Mouse (Mus musculus) erythroblast, embryonic 14.5 days (primary cell): ENCODE data around the gene Dcps.

Experiments used
- GATA1 ChIP-seq: IDR thresholded peaks from 2 replicates; pipeline ENCODE4 v1.6.1; 2012; ENCODE audit warnings: low read length, inconsistent platforms, mixed read lengths
- TAL1 ChIP-seq: IDR thresholded peaks from 3 replicates; pipeline ENCODE4 v1.6.1; 2012; ENCODE audit warnings: low read length, inconsistent platforms, mixed read lengths

- no peak for TF ChIP-seq GATA1
- no peak for TF ChIP-seq TAL1
Measured at GRCm38 (mm10) chr9:35211573-35212511, 36.0 kb upstream of the Dcps start.
